Mouse (Mus musculus): ENCODE results near the gene Tmc8. TPM values are rescaled to one million over a fixed set of nuclear protein-coding genes. Genes with fewer than 3 reads are reported as not detected.
"Not testable (repeated sequence)": the region's sequence is repeated elsewhere in the genome, so short reads cannot be mapped to it uniquely, and the experiment has no call there.

Gene Tmc8
- polyA plus RNA-seq, 1 experiment from 2014 or later, result 5.2 TPM

GRCm38 (mm10) chr11:117828149-117828887 lies 46.4 kb downstream of the Tmc8 start:
- Histone ChIP-seq H3K4me1 (replicated peaks; ENCODE audit: control insufficient read depth, insufficient read depth, low read length) (peaks cover 56% of the 10 kb centered on the region), H3K9ac (ENCODE audit: low read length) (0 out of 2 replicates have a peak overlapping the region, but pooled peaks have one; percentile 5), H3K4me2 (ENCODE audit: low read length) (no peak overlapping the region), H3K4me3 (ENCODE audit: low read depth, low read length) (no peak overlapping the region), H3K36me3 (ENCODE audit: control insufficient read depth, insufficient read depth, low read length) (0 out of 2 replicates have a peak, but pooled peaks cover 3% of the 10 kb centered on the region), H3K27me3 (replicated peaks; ENCODE audit: control insufficient read depth, insufficient read depth, low read length) (no peaks in the 10 kb centered on the region), H3K9me3 (ENCODE audit: control insufficient read depth, low read length) (no peaks in the 10 kb centered on the region), H3K27ac (ENCODE audit: low read depth) (peak overlapping the region; percentile 63)
- DNase-seq (ENCODE audit: low spot score) (no peak), ATAC-seq (replicated peaks; ENCODE audit: low FRiP score, low TSS enrichment, low read depth) (no peak)
- 66% methylated on average over 18 of the region's 18 CpGs for WGBS

- 39% methylated on average over 9 of the region's 9 CpGs for WGBS
- H3K36me3 ChIP-seq (ENCODE audit: control insufficient read depth, insufficient read depth, low read length), result no peaks in the 10 kb centered on the region
- no peaks in the 10 kb centered on the region for H3K9me3 ChIP-seq (ENCODE audit: control insufficient read depth, low read length)
- no peak overlapping the region for H3K4me2 ChIP-seq (ENCODE audit: low read length)
- H3K4me1 ChIP-seq (replicated peaks; ENCODE audit: control insufficient read depth, insufficient read depth, low read length), result peaks cover 52% of the 10 kb centered on the region
- no peak overlapping the region for H3K9ac ChIP-seq (ENCODE audit: low read length)
- H3K27ac ChIP-seq (ENCODE audit: low read depth), result peak overlapping the region; percentile 63
- ATAC-seq (replicated peaks; ENCODE audit: low FRiP score, low TSS enrichment, low read depth), result no peak
- H3K4me3 ChIP-seq (ENCODE audit: low read depth, low read length), result no peak overlapping the region
- DNase-seq (ENCODE audit: low spot score), result no peak
- H3K27me3 ChIP-seq (replicated peaks; ENCODE audit: control insufficient read depth, insufficient read depth, low read length), result no peaks in the 10 kb centered on the region
Observed at GRCm38 (mm10) chr11:117828888-117829604, 47.2 kb downstream of the Tmc8 start.

- DNase-seq (ENCODE audit: low spot score) (no peak), ATAC-seq (replicated peaks; ENCODE audit: low FRiP score, low TSS enrichment, low read depth) (no peak)
- Histone ChIP-seq H3K27ac (ENCODE audit: low read depth) (peak overlapping the region; percentile 63), H3K4me2 (ENCODE audit: low read length) (no peak overlapping the region), H3K9ac (ENCODE audit: low read length) (peak overlapping the region; percentile 7; the same call in 1 of the 2 replicates), H3K9me3 (ENCODE audit: control insufficient read depth, low read length) (no peaks in the 10 kb centered on the region), H3K36me3 (ENCODE audit: control insufficient read depth, insufficient read depth, low read length) (no peaks in the 10 kb centered on the region), H3K4me1 (replicated peaks; ENCODE audit: control insufficient read depth, insufficient read depth, low read length) (peaks cover 48% of the 10 kb centered on the region), H3K4me3 (ENCODE audit: low read depth, low read length) (no peak overlapping the region), H3K27me3 (replicated peaks; ENCODE audit: control insufficient read depth, insufficient read depth, low read length) (no peaks in the 10 kb centered on the region)
- WGBS, result 69% methylated on average over 2 of the region's 2 CpGs
Observed at GRCm38 (mm10) chr11:117829671-117830215, 47.9 kb downstream of the Tmc8 start.

GRCm38 (mm10) chr11:117830401-117830800 lies 48.5 kb downstream of the Tmc8 start:
- H3K9ac ChIP-seq (ENCODE audit: low read length), result peak overlapping the region; percentile 7; the same call in 1 of the 2 replicates
- DNase-seq (ENCODE audit: low spot score) (no peak), ATAC-seq (replicated peaks; ENCODE audit: low FRiP score, low TSS enrichment, low read depth) (no peak)
- no peaks in the 10 kb centered on the region for H3K36me3 ChIP-seq (ENCODE audit: control insufficient read depth, insufficient read depth, low read length)
- WGBS, result 64% methylated on average over 9 of the region's 9 CpGs
- peak overlapping the region; percentile 63; the same call in 1 of the 2 replicates for H3K27ac ChIP-seq (ENCODE audit: low read depth)
- no peak overlapping the region for H3K4me3 ChIP-seq (ENCODE audit: low read depth, low read length)
- H3K9me3 ChIP-seq (ENCODE audit: control insufficient read depth, low read length), result no peaks in the 10 kb centered on the region
- H3K4me2 ChIP-seq (ENCODE audit: low read length), result no peak overlapping the region
- H3K4me1 ChIP-seq (replicated peaks; ENCODE audit: control insufficient read depth, insufficient read depth, low read length), result peaks cover 48% of the 10 kb centered on the region
- no peaks in the 10 kb centered on the region for H3K27me3 ChIP-seq (replicated peaks; ENCODE audit: control insufficient read depth, insufficient read depth, low read length)

GRCm38 (mm10) chr11:117832086-117832969 lies 50.5 kb downstream of the Tmc8 start:
- ATAC-seq (replicated peaks; ENCODE audit: low FRiP score, low TSS enrichment, low read depth) (no peak), DNase-seq (ENCODE audit: low spot score) (peak; percentile 89)
- Histone ChIP-seq H3K27ac (ENCODE audit: low read depth) (no peak overlapping the region), H3K4me2 (ENCODE audit: low read length) (peak overlapping the region; percentile 40), H3K4me1 (replicated peaks; ENCODE audit: control insufficient read depth, insufficient read depth, low read length) (peaks cover 37% of the 10 kb centered on the region), H3K9ac (ENCODE audit: low read length) (no peak overlapping the region), H3K4me3 (ENCODE audit: low read depth, low read length) (peak overlapping the region; percentile 4; the same call in 1 of the 2 replicates), H3K36me3 (ENCODE audit: control insufficient read depth, insufficient read depth, low read length) (no peaks in the 10 kb centered on the region), H3K27me3 (replicated peaks; ENCODE audit: control insufficient read depth, insufficient read depth, low read length) (no peaks in the 10 kb centered on the region), H3K9me3 (ENCODE audit: control insufficient read depth, low read length) (no peaks in the 10 kb centered on the region)
- WGBS, result 23% methylated on average over 28 of the region's 28 CpGs

GRCm38 (mm10) chr11:117833509-117833908 lies 51.6 kb downstream of the Tmc8 start:
- WGBS, result 85% methylated on average over 4 of the region's 6 CpGs
- not testable (repeated sequence) for H3K9ac ChIP-seq (ENCODE audit: low read length); ATAC-seq (replicated peaks; ENCODE audit: low FRiP score, low TSS enrichment, low read depth); H3K4me2 ChIP-seq (ENCODE audit: low read length); H3K27me3 ChIP-seq (replicated peaks; ENCODE audit: control insufficient read depth, insufficient read depth, low read length); H3K4me3 ChIP-seq (ENCODE audit: low read depth, low read length); DNase-seq (ENCODE audit: low spot score); H3K36me3 ChIP-seq (ENCODE audit: control insufficient read depth, insufficient read depth, low read length); H3K9me3 ChIP-seq (ENCODE audit: control insufficient read depth, low read length); H3K27ac ChIP-seq (ENCODE audit: low read depth)
- peaks cover 25% of the 10 kb centered on the region for H3K4me1 ChIP-seq (replicated peaks; ENCODE audit: control insufficient read depth, insufficient read depth, low read length)

- Histone ChIP-seq H3K4me2 (ENCODE audit: low read length) (no peak overlapping the region), H3K4me3 (ENCODE audit: low read depth, low read length) (no peak overlapping the region), H3K27me3 (replicated peaks; ENCODE audit: control insufficient read depth, insufficient read depth, low read length) (no peaks in the 10 kb centered on the region), H3K9ac (ENCODE audit: low read length) (no peak overlapping the region), H3K9me3 (ENCODE audit: control insufficient read depth, low read length) (no peaks in the 10 kb centered on the region), H3K36me3 (ENCODE audit: control insufficient read depth, insufficient read depth, low read length) (no peaks in the 10 kb centered on the region), H3K4me1 (replicated peaks; ENCODE audit: control insufficient read depth, insufficient read depth, low read length) (peaks cover 19% of the 10 kb centered on the region), H3K27ac (ENCODE audit: low read depth) (no peak overlapping the region)
- ATAC-seq (replicated peaks; ENCODE audit: low FRiP score, low TSS enrichment, low read depth) (no peak), DNase-seq (ENCODE audit: low spot score) (no peak)
- WGBS, result 71% methylated on average over 8 of the region's 8 CpGs
Observed at GRCm38 (mm10) chr11:117834086-117834485, 52.2 kb downstream of the Tmc8 start.

GRCm38 (mm10) chr11:117836306-117836705 lies 54.4 kb downstream of the Tmc8 start:
- no peaks in the 10 kb centered on the region for H3K27me3 ChIP-seq (replicated peaks; ENCODE audit: control insufficient read depth, insufficient read depth, low read length)
- H3K9ac ChIP-seq (ENCODE audit: low read length), result no peak overlapping the region
- no peak for ATAC-seq (replicated peaks; ENCODE audit: low FRiP score, low TSS enrichment, low read depth)
- H3K4me1 ChIP-seq (replicated peaks; ENCODE audit: control insufficient read depth, insufficient read depth, low read length), result peaks cover 3% of the 10 kb centered on the region; the same call in 1 of the 2 replicates
- H3K9me3 ChIP-seq (ENCODE audit: control insufficient read depth, low read length), result no peaks in the 10 kb centered on the region
- no peak overlapping the region for H3K4me3 ChIP-seq (ENCODE audit: low read depth, low read length)
- no peaks in the 10 kb centered on the region for H3K36me3 ChIP-seq (ENCODE audit: control insufficient read depth, insufficient read depth, low read length)
- H3K4me2 ChIP-seq (ENCODE audit: low read length), result peak overlapping the region; percentile 11; the same call in 1 of the 2 replicates
- 31% methylated on average over 13 of the region's 13 CpGs for WGBS
- no peak overlapping the region for H3K27ac ChIP-seq (ENCODE audit: low read depth)
- no peak for DNase-seq (ENCODE audit: low spot score)
